Mouse (Mus musculus) stomach, postnatal 0 days (tissue): Measurements from ENCODE around the gene BC025920.

Source experiments
- CTCF ChIP-seq: IDR thresholded peaks from 2 replicates; pipeline ENCODE4 v1.5.1; 2016; ENCODE audit warnings: antibody characterized with exemption, low read depth, mild to moderate bottlenecking, moderate library complexity
- EP300 ChIP-seq: optimal IDR thresholded peaks from 2 replicates; pipeline ENCODE3; 2016; ENCODE audit warnings: antibody characterized with exemption

DNA sequence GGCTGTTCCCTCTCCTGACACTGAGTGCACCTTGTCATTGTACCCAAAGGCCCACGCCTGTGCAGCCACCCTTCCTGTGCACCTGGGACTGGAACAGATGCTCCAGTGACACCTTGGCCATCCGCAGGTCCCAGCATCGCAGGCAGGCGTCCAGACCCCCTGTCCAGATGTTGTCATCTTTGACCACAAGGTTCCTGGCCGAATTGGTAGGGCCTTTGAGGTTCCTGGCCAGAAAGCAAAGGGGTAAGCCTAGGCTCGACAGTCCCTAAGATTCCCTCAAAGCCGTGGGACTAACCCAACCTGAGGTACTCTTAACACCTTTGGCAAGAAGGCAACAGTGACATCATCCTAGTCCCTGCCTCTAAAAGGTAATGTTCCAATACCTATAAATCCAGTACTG, 13.4 kb upstream of the BC025920 start:
- TF ChIP-seq CTCF (no peak), EP300 (no peak)
